Mouse (Mus musculus): ENCODE results near the gene Irgq. TPM values are rescaled to one million over a fixed set of nuclear protein-coding genes. Genes with fewer than 3 reads are reported as not detected.

Gene Irgq
- polyA plus RNA-seq, 1 experiment from 2014 or later: 9.0 TPM

GRCm38 (mm10) chr7:24533031-24533571, 2.6 kb downstream of the Irgq start:
- 66% methylated on average over 28 of the region's 28 CpGs for WGBS
- H3K4me2 ChIP-seq: no peak overlapping the region
- H3K4me1 ChIP-seq (replicated peaks): peaks cover 22% of the 10 kb centered on the region
- H3K4me3 ChIP-seq: no peak overlapping the region
- no peak overlapping the region for H3K27ac ChIP-seq (ENCODE audit: poor library complexity, severe bottlenecking)
- peaks cover 14% of the 10 kb centered on the region for H3K27me3 ChIP-seq (replicated peaks)
- ATAC-seq (ENCODE audit: insufficient number of reproducible peaks, low FRiP score): no peak
- H3K36me3 ChIP-seq: peaks cover 39% of the 10 kb centered on the region
- no peak overlapping the region for H3K9ac ChIP-seq
- no peaks in the 10 kb centered on the region for H3K9me3 ChIP-seq (replicated peaks)

GRCm38 (mm10) chr7:24533806-24534205, 3.3 kb downstream of the Irgq start:
- H3K4me2 ChIP-seq: peak overlapping the region; percentile 51
- H3K9ac ChIP-seq: peak overlapping the region; percentile 38; the same call in 1 of the 2 replicates
- peaks cover 14% of the 10 kb centered on the region for H3K27me3 ChIP-seq (replicated peaks)
- 35% methylated on average over 42 of the region's 42 CpGs for WGBS
- no peak overlapping the region for H3K27ac ChIP-seq (ENCODE audit: poor library complexity, severe bottlenecking)
- H3K36me3 ChIP-seq: peaks cover 39% of the 10 kb centered on the region
- peaks cover 22% of the 10 kb centered on the region for H3K4me1 ChIP-seq (replicated peaks)
- H3K9me3 ChIP-seq (replicated peaks): no peaks in the 10 kb centered on the region
- no peak for ATAC-seq (ENCODE audit: insufficient number of reproducible peaks, low FRiP score)
- peak overlapping the region; percentile 6 for H3K4me3 ChIP-seq

DNA sequence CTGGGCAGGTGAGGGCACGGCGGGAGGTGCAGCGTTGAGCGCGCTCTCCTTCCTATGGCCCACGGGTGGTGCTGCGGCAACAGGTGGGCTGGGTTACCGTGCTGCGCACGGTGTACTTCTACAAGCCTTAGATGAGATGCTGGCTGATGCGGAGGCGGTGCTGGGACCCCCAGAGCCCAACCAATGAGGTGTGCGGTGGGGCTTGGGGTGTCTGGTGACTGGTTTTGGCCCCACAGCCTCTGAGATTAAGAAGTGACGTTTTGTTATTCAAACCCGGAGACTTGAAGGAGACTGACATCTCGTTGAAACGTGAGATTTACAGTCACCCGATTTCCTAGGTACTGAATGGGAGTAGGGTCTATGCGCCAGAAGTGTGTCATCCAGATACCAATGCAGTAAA, 3.8 kb downstream of the Irgq start:
- H3K27ac ChIP-seq (ENCODE audit: poor library complexity, severe bottlenecking): no peak overlapping the region
- WGBS: 36% methylated on average over 19 of the region's 19 CpGs
- H3K4me3 ChIP-seq: peak overlapping the region; percentile 6; the same call in 1 of the 2 replicates
- H3K4me2 ChIP-seq: peak overlapping the region; percentile 51
- H3K4me1 ChIP-seq (replicated peaks): peaks cover 20% of the 10 kb centered on the region
- H3K9me3 ChIP-seq (replicated peaks): 0 out of 2 replicates have a peak, but pooled peaks cover 3% of the 10 kb centered on the region
- peaks cover 39% of the 10 kb centered on the region for H3K36me3 ChIP-seq
- H3K9ac ChIP-seq: 0 out of 2 replicates have a peak overlapping the region, but pooled peaks have one; percentile 38
- peaks cover 14% of the 10 kb centered on the region for H3K27me3 ChIP-seq (replicated peaks)
- no peak for ATAC-seq (ENCODE audit: insufficient number of reproducible peaks, low FRiP score)

- Histone ChIP-seq H3K9me3 (replicated peaks) (0 out of 2 replicates have a peak, but pooled peaks cover 4% of the 10 kb centered on the region), H3K9ac (no peak overlapping the region), H3K27me3 (replicated peaks) (peaks cover 14% of the 10 kb centered on the region), H3K4me3 (no peak overlapping the region), H3K36me3 (peaks cover 39% of the 10 kb centered on the region), H3K4me1 (replicated peaks) (peaks cover 12% of the 10 kb centered on the region), H3K4me2 (no peak overlapping the region), H3K27ac (ENCODE audit: poor library complexity, severe bottlenecking) (no peak overlapping the region)
- ATAC-seq (ENCODE audit: insufficient number of reproducible peaks, low FRiP score): no peak
- 83% methylated on average over 4 of the region's 4 CpGs for WGBS
Observed at GRCm38 (mm10) chr7:24537081-24537480, 6.6 kb downstream of the Irgq start.

DNA sequence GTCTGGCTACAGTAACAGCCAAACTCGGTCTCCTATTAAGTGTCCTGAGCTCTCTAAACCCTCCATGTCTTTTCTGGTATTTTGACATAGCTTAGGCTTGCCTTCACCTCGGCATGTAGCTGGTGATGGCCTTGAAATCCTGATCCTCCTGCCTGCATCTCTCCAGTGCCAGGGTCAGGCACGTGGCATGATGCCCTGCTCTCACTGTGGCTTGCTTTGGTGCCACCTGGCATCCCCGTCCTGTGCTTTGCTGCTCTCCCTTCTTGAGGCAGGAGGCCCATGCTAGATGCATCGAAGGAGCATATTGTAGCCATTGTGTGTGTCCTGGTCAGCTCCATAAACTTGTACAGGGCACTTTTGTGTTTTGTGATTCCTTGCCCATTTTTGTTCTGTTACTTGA, 7.1 kb downstream of the Irgq start:
- Histone ChIP-seq H3K4me3 (no peak overlapping the region), H3K4me1 (replicated peaks) (peaks cover 9% of the 10 kb centered on the region), H3K4me2 (no peak overlapping the region), H3K9me3 (replicated peaks) (0 out of 2 replicates have a peak, but pooled peaks cover 4% of the 10 kb centered on the region), H3K9ac (no peak overlapping the region), H3K27ac (ENCODE audit: poor library complexity, severe bottlenecking) (no peak overlapping the region), H3K36me3 (peaks cover 37% of the 10 kb centered on the region), H3K27me3 (replicated peaks) (peaks cover 14% of the 10 kb centered on the region)
- 82% methylated on average over 5 of the region's 5 CpGs for WGBS
- ATAC-seq (ENCODE audit: insufficient number of reproducible peaks, low FRiP score): no peak

DNA sequence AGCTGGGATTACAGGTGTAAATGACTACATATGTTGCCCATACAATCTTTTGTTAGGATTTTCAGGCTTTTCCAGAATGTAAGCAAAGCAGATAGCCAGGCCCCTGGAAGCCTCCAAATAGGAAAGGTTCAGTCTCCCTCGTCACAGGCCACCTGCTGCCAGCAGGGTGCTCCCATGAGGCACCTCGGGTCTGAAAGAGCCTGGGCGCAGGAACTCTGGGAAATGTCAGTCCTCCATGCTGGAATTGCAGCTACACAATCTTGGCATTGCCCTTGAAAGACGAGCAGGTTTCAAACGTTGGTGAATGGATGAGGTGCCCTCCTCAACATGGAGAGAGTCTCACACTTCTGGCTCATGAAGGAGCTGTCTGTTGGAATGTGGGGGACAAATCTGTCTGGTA, 7.7 kb downstream of the Irgq start:
- H3K4me3 ChIP-seq: no peak overlapping the region
- peaks cover 34% of the 10 kb centered on the region for H3K36me3 ChIP-seq
- H3K4me1 ChIP-seq (replicated peaks): peaks cover 9% of the 10 kb centered on the region
- 0 out of 2 replicates have a peak, but pooled peaks cover 4% of the 10 kb centered on the region for H3K9me3 ChIP-seq (replicated peaks)
- H3K27ac ChIP-seq (ENCODE audit: poor library complexity, severe bottlenecking): no peak overlapping the region
- no peak overlapping the region for H3K9ac ChIP-seq
- H3K4me2 ChIP-seq: no peak overlapping the region
- H3K27me3 ChIP-seq (replicated peaks): peaks cover 11% of the 10 kb centered on the region
- 36% methylated on average over 5 of the region's 5 CpGs for WGBS
- no peak for ATAC-seq (ENCODE audit: insufficient number of reproducible peaks, low FRiP score)

DNA sequence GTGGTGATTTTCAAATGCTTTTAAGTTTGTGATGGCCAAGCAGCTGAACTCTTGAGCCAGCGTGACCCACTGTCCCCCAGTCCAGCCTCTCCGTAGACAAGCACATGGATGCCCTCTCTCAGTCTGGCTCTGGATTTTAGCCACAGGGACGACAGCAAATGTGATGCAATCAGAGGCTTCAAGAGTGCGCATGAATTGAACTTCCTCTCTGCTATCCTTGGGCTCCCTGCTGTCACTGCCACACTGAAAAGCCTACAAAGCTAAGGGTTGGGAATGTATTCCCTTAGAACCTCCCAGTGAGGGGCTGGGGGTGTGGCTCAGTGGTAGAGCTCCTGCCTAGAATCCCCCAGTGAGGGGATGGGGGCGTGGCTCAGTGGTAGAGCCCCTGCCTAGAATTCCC, 8.2 kb downstream of the Irgq start:
- 78% methylated on average over 5 of the region's 5 CpGs for WGBS
- Histone ChIP-seq H3K4me1 (replicated peaks) (peaks cover 7% of the 10 kb centered on the region), H3K9ac (no peak overlapping the region), H3K9me3 (replicated peaks) (0 out of 2 replicates have a peak, but pooled peaks cover 4% of the 10 kb centered on the region), H3K27ac (ENCODE audit: poor library complexity, severe bottlenecking) (no peak overlapping the region), H3K4me3 (no peak overlapping the region), H3K4me2 (no peak overlapping the region), H3K27me3 (replicated peaks) (peaks cover 6% of the 10 kb centered on the region), H3K36me3 (peaks cover 29% of the 10 kb centered on the region)
- ATAC-seq (ENCODE audit: insufficient number of reproducible peaks, low FRiP score): no peak

- no peak for ATAC-seq (ENCODE audit: insufficient number of reproducible peaks, low FRiP score)
- 90% methylated on average over 4 of the region's 4 CpGs for WGBS
- H3K36me3 ChIP-seq: peaks cover 19% of the 10 kb centered on the region
- H3K27ac ChIP-seq (ENCODE audit: poor library complexity, severe bottlenecking): no peak overlapping the region
- no peaks in the 10 kb centered on the region for H3K4me1 ChIP-seq (replicated peaks)
- H3K4me2 ChIP-seq: no peak overlapping the region
- H3K4me3 ChIP-seq: no peak overlapping the region
- H3K9me3 ChIP-seq (replicated peaks): 0 out of 2 replicates have a peak, but pooled peaks cover 4% of the 10 kb centered on the region
- H3K9ac ChIP-seq: no peak overlapping the region
- H3K27me3 ChIP-seq (replicated peaks): no peaks in the 10 kb centered on the region
Observed at GRCm38 (mm10) chr7:24539686-24540085, 9.2 kb downstream of the Irgq start.

DNA sequence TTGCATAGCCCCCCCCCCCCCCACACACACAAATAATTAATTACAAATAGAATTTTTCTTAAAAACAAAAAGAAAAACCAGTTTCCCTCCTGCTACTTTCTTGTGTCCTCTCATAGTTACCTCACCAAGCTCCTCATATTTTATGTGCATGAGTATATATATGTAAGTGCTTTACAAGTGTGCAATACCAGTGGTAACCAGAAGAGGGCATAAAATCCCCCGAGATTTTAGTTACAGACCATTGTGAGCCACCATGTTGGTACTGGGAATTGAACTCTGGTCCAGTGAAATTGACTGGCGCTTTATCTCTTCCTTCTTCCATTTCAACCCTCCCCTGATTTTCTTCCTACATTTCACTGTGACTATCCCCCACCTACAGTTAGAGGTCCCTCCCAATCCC, 14.0 kb downstream of the Irgq start:
- Histone ChIP-seq H3K9ac (no peak overlapping the region), H3K36me3 (peaks cover 12% of the 10 kb centered on the region), H3K4me1 (replicated peaks) (peaks cover 15% of the 10 kb centered on the region), H3K4me3 (no peak overlapping the region), H3K4me2 (no peak overlapping the region), H3K27ac (ENCODE audit: poor library complexity, severe bottlenecking) (no peak overlapping the region), H3K9me3 (replicated peaks) (no peaks in the 10 kb centered on the region), H3K27me3 (replicated peaks) (no peaks in the 10 kb centered on the region)
- 81% methylated on average over 2 of the region's 2 CpGs for WGBS
- ATAC-seq (ENCODE audit: insufficient number of reproducible peaks, low FRiP score): no peak

- Histone ChIP-seq H3K4me2 (peak within 1 kb of the TSS; percentile 73), H3K4me3 (peak within 1 kb of the TSS; percentile 88), H3K4me1 (replicated peaks) (peaks cover 18% of the 10 kb centered on the region), H3K9me3 (replicated peaks) (no peaks in the 10 kb centered on the region), H3K36me3 (peaks cover 28% of the 10 kb centered on the region), H3K9ac (peak within 1 kb of the TSS; percentile 89), H3K27me3 (replicated peaks) (no peaks in the 10 kb centered on the region), H3K27ac (ENCODE audit: poor library complexity, severe bottlenecking) (peak within 1 kb of the TSS; percentile 69)
- WGBS: 34% methylated on average over 13 of the region's 13 CpGs
- ATAC-seq (ENCODE audit: insufficient number of reproducible peaks, low FRiP score): no peak
Observed at GRCm38 (mm10) chr7:24546068-24546614, 15.7 kb downstream of the Irgq start, which contains the start of the genes Pinlyp and Xrcc1. Gene Pinlyp (minus strand): TSS chr7:24546118. Gene Xrcc1 (plus strand): TSS chr7:24546289.

GRCm38 (mm10) chr7:24546634-24547389, 16.3 kb downstream of the Irgq start:
- H3K4me2 ChIP-seq: peak overlapping the region; percentile 73
- H3K4me3 ChIP-seq: peak overlapping the region; percentile 88
- WGBS: under 1% methylated on average over 57 of the region's 57 CpGs
- H3K27ac ChIP-seq (ENCODE audit: poor library complexity, severe bottlenecking): peak overlapping the region; percentile 69
- peaks cover 18% of the 10 kb centered on the region for H3K4me1 ChIP-seq (replicated peaks)
- H3K9me3 ChIP-seq (replicated peaks): no peaks in the 10 kb centered on the region
- H3K9ac ChIP-seq: peak overlapping the region; percentile 89
- peak; percentile 99 for ATAC-seq (ENCODE audit: insufficient number of reproducible peaks, low FRiP score)
- no peaks in the 10 kb centered on the region for H3K27me3 ChIP-seq (replicated peaks)
- H3K36me3 ChIP-seq: peaks cover 34% of the 10 kb centered on the region

Data from heart, embryonic 12.5 days (tissue).